Mouse (Mus musculus): ENCODE measurements around the gene Zdhhc6.

GRCm38 (mm10) chr19:55362606-55363005 is 46.8 kb upstream of the Zdhhc6 start:
- TF ChIP-seq POLR2A (IDR thresholded peaks at IDR 0.05; ENCODE audit: insufficient read depth, low read length) (no peak), CTCF (IDR thresholded peaks at IDR 0.05; ENCODE audit: low read depth, low read length) (no peak), EP300 (IDR thresholded peaks at IDR 0.05; ENCODE audit: insufficient read depth, low read depth, low read length) (no peak)
